Mouse (Mus musculus) bone marrow, adult 2 months (tissue): ENCODE results near the gene Svs1. TPM values are rescaled to one million over a fixed set of nuclear protein-coding genes. Genes with fewer than 3 reads are reported as not detected.

Experiments used
- H3K27ac ChIP-seq: fragments of 200-500 bp; 2 replicates; pipeline ENCODE4 v1.5.1; 2012; ENCODE audit warnings: low read depth, mild to moderate bottlenecking, control low read depth, inconsistent platforms, low read length; ENCODE audit not compliant: control insufficient read depth, poor library complexity, insufficient read depth
- H3K4me1 ChIP-seq: fragments of 200-500 bp; 2 replicates; pipeline ENCODE4 v1.6.1; 2011; ENCODE audit warnings: low read length; ENCODE audit not compliant: control insufficient read depth, insufficient read depth
- H3K4me3 ChIP-seq: fragments of 200-500 bp; replicated peaks from 2 replicates; pipeline ENCODE3; 2011; ENCODE audit warnings: mild to moderate bottlenecking, low read depth, low read length, control low read depth; ENCODE audit not compliant: control insufficient read depth
- CTCF ChIP-seq: fragments of 200-500 bp; IDR thresholded peaks from 2 replicates; pipeline ENCODE4 v1.5.1; 2011; ENCODE audit warnings: low read length, control low read depth; ENCODE audit not compliant: control insufficient read depth, insufficient read depth
- POLR2A ChIP-seq: fragments of 200-500 bp; IDR thresholded peaks from 2 replicates; pipeline ENCODE4 v1.6.1; 2011; ENCODE audit warnings: low read depth, mild to moderate bottlenecking, control low read depth, low read length, borderline replicate concordance; ENCODE audit not compliant: control insufficient read depth
- WGBS: fragments of 180-500 bp; shearing (Covaris S2); methylation state at CpG from one replicate; pipeline ENCODE4 v1.1.7; 2018; 5-methylcytosine and 5-hydroxymethylcytosine counted together
- polyA plus RNA-seq: library from polyadenylated mRNA; stranded (reverse); fragments of >200 nt; gene quantifications from 2 replicates; pipeline ENCODE4 v1.2.4, GENCODE M21; 2011; ENCODE audit warnings: low replicate concordance; ENCODE audit not compliant: missing spikeins, insufficient read depth, insufficient read length

Gene Svs1
- polyA plus RNA-seq, 1 experiment: not detected

- peaks cover 7% of the 10 kb centered on the region for H3K4me1 ChIP-seq
- 14% methylated on average over 14 of the region's 14 CpGs for WGBS
- no peak overlapping the region for H3K27ac ChIP-seq
- TF ChIP-seq POLR2A: no peak
- TF ChIP-seq CTCF: no peak
- no peak overlapping the region for H3K4me3 ChIP-seq
These were observed 34.7 kb downstream of the Svs1 start for GRCm38 (mm10) chr6:49021141-49022012.

- Histone ChIP-seq H3K27ac (no peak overlapping the region), H3K4me1 (peaks cover 9% of the 10 kb centered on the region), H3K4me3 (no peak overlapping the region)
- TF ChIP-seq CTCF (no peak), POLR2A (no peak)
- WGBS: 71% methylated on average over 2 of the region's 2 CpGs
These were observed 35.7 kb downstream of the Svs1 start for GRCm38 (mm10) chr6:49022384-49022783.

DNA sequence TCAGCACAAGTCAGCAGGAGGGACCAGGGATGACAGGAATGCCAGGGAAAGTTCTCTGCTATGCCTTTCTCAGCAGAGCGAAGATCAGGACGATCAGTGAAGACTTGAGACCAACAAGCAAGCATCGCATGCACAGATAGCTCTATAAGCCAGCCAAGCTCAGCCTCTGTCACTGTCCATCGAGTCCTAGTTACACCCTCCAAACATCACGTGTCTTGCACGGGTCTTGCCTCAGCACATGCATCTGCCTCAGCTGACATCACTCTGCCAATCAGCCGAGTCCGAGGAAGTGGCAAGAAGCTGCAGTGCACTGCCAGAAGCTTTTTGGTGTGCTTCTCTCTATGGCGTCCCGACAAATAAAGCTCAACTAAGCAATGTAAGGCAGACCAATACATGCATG, 36.7 kb downstream of the Svs1 start:
- peaks cover 9% of the 10 kb centered on the region for H3K4me1 ChIP-seq
- no peak for TF ChIP-seq POLR2A
- no peak for TF ChIP-seq CTCF
- no peak overlapping the region for H3K27ac ChIP-seq
- 64% methylated on average over 10 of the region's 10 CpGs for WGBS
- H3K4me3 ChIP-seq: no peak overlapping the region

GRCm38 (mm10) chr6:49025290-49025689, 38.6 kb downstream of the Svs1 start:
- no peak overlapping the region for H3K4me3 ChIP-seq
- WGBS: 77% methylated on average over 7 of the region's 7 CpGs
- no peak for TF ChIP-seq POLR2A
- H3K27ac ChIP-seq: no peak overlapping the region
- peaks cover 9% of the 10 kb centered on the region for H3K4me1 ChIP-seq

DNA sequence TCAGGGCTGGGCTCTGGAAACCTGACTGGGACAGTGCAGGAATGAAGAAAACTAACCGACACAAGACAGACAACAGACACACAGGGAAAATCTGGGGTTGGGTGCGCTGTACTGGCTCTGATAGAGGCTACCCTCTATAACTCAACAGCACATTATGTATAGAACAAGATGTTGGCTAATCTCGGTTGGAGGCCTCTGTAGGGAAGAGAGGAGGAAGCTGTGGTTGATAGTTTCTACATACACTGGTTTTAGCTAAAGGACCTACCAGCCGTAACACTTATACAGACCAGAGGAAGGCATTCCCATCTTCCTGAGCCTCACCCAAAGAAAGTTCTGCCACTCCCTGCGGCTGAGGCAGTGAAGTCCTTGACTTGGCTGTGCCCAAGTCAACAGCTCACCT, 39.8 kb downstream of the Svs1 start:
- no peak for TF ChIP-seq POLR2A
- no peak for TF ChIP-seq CTCF
- no peak overlapping the region for H3K4me3 ChIP-seq
- peak overlapping the region; percentile 36; the same call in 1 of the 2 replicates for H3K27ac ChIP-seq
- H3K4me1 ChIP-seq: peaks cover 9% of the 10 kb centered on the region
- 19% methylated on average over 5 of the region's 5 CpGs for WGBS

- TF ChIP-seq CTCF (no peak), POLR2A (no peak)
- no peak overlapping the region for H3K27ac ChIP-seq
- 72% methylated on average over 6 of the region's 6 CpGs for WGBS
- peaks cover 10% of the 10 kb centered on the region for H3K4me1 ChIP-seq
- no peak overlapping the region for H3K4me3 ChIP-seq
These were observed 41.4 kb downstream of the Svs1 start for GRCm38 (mm10) chr6:49028019-49028418.

GRCm38 (mm10) chr6:49028708-49029107, 42.0 kb downstream of the Svs1 start:
- WGBS: 81% methylated on average over 3 of the region's 3 CpGs
- no peak for TF ChIP-seq POLR2A
- no peak for TF ChIP-seq CTCF
- Histone ChIP-seq H3K27ac (no peak overlapping the region), H3K4me3 (no peak overlapping the region), H3K4me1 (peaks cover 10% of the 10 kb centered on the region)

DNA sequence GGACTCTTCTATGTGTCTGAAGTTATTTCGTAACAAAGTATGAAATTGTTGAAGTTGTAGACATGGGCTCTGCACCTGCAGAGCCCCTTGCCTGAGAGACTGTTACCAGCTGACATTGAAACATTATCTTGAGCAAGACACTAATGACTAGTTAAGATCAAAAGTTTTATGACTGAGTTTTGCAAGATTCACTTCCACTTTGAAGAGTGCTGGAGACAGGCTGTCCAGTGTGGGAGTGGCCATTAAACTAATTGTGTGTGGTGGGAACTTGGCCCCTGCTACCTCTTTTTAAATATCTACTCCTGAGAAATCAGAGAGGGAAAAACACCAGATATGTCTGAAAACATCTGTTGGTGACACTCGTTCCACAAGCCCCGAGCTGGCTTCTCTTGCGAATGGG, 44.6 kb downstream of the Svs1 start:
- Histone ChIP-seq H3K27ac (no peak overlapping the region), H3K4me3 (no peak overlapping the region), H3K4me1 (peaks cover 8% of the 10 kb centered on the region; the same call in 1 of the 2 replicates)
- 48% methylated on average over 4 of the region's 4 CpGs for WGBS
- TF ChIP-seq CTCF: no peak

GRCm38 (mm10) chr6:49032783-49033182, 46.1 kb downstream of the Svs1 start:
- Histone ChIP-seq H3K27ac (no peak overlapping the region), H3K4me3 (no peak overlapping the region), H3K4me1 (peaks cover 6% of the 10 kb centered on the region)
- TF ChIP-seq CTCF (no peak), POLR2A (no peak)
- WGBS: 71% methylated on average over 4 of the region's 4 CpGs
